Mouse (Mus musculus) mesoderm, embryonic 11.5 days (tissue): ENCODE measurements around the gene Tnfrsf14.

ENCODE experiments used
- DNase-seq: peaks from one replicate; pipeline ENCODE4 v3.0.0-alpha.2; 2012; ENCODE audit warnings: low read depth, low spot score

Tnfrsf14 gene

DNA sequence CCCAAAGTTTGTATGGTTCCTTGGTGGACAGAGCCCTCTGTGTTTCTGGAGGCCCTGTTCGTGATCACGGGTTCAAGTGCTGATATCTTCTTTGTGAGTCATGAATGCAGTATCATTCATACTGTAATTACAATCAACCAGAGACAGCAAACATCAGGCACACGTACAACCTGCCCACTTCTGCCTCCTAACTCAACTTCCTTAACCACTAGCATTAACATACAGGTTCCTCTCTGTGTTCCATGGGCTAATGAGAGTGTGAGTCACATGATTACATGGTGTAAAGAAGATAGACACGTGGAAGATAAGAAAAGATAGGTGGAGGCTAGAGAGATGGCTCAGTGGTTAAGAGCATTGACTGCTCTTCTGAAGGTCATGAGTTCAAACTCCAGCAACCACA, 11.7 kb downstream of the Tnfrsf14 start:
- DNase-seq, result no peak

DNA sequence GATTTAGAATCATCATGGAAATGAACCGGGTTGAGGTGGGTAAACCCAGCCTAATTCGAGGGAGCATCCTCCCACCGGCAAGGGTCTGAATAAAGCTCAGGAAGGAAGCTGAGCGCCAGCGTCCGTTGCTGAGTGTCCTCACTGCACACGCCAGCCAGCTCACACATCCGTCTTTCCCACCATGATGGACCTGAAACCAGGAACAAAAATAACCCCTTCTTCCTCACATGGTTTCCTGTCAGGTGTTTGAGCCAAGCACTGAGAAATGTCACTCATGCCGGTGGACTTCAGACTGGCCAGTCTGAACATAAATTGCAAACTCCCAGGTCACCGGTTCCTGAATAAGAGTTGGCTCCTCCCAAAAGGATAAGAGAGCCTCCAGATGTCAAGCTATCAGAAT, 13.1 kb downstream of the Tnfrsf14 start:
- no peak for DNase-seq

DNA sequence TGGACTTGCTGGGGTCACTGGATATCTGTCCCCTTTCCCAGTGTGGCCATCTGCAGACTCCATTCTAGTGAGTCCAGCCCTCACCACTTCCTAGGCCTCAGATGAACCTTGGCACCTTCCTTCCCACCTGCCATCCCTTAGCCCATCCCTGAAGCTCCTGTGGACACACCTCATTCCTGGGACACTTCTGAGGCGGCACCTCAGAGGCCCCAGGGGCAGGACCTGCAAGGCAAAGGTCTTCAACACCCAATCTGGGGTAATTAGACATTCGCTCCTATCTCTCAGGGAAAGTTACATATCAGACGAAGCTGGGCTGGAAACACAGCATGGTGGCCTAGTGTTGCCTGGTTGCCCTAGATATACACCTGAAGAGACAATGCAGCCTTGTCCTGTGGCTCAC, 13.7 kb downstream of the Tnfrsf14 start:
- DNase-seq, result no peak

DNA sequence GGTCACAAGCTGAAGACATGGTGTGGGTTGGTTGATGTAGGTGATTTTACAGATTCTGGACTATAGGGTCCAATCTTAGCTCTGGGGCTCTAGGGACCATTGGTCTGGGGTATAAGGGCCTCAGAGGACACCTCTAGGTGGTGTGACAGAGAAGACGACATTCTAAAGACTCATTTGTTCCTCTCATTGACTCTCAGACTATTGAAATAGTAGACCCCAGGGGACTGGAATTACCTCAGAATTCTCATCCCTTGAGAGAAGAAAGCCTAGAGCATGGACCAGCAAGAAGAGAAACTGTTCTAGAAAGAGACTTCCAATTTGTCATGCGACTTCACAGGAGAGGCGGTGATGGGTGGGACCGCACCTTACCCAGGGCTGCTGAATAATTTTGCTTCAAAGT, 14.1 kb downstream of the Tnfrsf14 start:
- no peak for DNase-seq

DNA sequence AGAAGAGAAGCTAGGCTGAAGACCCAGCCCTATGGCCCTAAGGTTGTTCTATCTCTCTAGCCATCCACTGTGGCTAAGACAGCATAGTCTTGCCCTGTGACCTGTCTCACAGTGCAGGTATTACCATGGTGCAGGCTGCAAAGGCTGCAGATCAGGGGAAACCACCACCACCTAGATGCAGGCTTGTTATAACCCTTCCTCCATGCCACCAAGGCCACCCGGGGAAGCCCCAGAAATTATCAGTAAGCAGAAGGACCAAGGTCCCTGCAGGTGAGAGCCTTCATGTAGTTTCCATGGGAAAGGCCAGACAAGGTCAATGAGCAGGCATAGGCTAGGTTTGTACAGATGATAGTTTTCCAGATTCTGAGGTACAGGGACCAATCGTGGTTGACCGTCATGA, 14.5 kb downstream of the Tnfrsf14 start:
- no peak for DNase-seq

DNA sequence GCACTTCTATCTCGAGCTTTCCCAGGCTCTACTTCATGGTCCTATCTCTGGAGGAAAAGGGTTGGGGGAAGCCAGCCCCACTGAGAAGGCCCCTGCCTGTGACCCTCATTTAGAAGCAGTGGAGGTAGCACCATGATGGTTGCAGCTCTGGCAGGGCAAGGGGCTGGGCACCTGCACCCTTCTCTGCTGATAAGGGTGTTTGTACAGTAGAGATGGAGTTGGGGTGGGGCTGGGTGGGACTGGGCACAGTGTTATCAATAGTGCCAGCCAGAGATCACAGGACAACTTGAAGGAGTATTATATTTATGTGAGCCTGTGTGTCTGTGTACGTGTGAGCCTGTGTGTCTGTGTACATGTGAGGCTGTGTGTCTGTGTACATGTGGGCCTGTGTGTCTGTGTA, 16.7 kb downstream of the Tnfrsf14 start:
- DNase-seq, result no peak

DNA sequence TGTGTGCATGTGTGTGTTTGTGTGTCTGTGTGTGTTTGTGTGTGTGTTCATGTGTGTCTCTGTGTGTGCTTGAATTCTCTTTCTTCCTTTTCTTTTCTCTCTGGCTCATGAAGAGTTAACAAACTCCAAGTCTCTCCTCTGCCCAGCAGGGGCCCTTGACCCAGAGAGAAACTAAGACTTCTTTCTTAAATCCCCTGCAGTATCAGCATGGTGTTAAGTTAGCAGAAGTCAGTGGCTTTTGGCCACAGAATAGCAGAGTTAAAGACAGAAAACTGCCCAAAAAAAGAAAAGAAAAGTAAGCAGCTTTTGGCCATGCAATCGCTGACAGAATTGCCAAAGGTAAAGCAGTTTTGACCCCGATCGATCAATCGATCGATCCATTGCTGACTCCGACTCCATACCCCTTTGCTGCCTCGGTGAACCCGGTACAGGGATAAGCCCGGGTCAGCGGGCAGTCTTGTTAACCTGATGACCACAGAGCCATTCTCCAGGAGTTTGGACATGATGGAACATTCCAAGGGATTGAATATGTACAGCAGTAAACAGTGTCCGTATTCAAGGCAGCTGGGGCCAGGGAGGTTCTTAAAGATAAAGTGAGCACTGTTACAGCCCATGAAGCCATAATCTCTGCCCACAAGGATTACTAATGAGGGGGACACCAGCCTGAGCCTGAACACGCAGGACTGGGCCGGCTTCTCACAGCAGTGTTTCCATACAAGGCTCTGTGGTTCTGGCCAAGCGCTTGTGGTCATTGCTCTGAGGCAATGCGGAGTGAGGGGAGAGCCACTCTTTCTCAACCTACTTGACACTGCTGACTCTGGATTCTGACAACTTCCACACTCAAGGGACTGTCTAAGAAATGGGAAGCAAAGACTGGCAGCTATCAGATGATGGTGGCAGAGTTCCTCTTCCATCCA, 17.5 kb downstream of the Tnfrsf14 start:
- no peak for DNase-seq

DNA sequence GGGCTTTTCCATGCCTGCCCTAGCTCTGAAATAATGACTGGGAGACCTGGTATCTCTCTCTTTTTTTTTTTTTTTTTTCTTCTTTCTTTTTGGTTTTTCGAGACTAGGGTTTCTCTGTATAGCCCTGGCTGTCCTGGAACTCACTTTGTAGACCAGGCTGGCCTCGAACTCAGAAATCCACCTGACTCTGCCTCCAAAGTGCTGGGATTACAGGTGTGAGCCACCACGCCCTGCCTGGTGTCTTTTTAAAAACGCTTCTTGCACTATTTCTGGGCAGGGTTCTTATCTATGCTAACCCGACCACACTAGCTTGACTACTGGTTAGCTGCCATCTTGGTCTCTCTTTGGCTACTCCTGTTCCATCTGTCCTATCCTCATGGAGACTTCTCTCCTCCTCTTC, 19.9 kb downstream of the Tnfrsf14 start:
- no peak for DNase-seq

DNA sequence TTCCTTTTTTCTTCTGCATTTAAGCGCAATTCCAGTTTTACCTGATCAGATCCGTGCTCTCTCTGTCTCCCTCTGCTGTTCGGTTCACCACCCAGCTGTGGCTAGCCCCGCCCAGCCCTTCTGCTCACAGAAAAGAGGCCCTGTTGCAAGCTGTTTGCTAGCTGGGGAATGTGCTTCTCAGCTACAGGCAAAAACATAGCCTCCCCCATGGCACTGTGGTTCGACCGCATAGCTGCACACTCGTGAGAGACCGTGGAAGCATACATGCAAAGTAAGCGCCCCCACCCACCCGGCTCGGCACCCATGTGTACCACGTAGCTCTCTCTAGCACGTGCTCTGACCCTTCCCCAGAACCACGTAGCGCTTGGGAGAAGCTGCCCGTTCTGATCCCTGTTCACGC, 20.5 kb downstream of the Tnfrsf14 start:
- DNase-seq, result peak; percentile 73

DNA sequence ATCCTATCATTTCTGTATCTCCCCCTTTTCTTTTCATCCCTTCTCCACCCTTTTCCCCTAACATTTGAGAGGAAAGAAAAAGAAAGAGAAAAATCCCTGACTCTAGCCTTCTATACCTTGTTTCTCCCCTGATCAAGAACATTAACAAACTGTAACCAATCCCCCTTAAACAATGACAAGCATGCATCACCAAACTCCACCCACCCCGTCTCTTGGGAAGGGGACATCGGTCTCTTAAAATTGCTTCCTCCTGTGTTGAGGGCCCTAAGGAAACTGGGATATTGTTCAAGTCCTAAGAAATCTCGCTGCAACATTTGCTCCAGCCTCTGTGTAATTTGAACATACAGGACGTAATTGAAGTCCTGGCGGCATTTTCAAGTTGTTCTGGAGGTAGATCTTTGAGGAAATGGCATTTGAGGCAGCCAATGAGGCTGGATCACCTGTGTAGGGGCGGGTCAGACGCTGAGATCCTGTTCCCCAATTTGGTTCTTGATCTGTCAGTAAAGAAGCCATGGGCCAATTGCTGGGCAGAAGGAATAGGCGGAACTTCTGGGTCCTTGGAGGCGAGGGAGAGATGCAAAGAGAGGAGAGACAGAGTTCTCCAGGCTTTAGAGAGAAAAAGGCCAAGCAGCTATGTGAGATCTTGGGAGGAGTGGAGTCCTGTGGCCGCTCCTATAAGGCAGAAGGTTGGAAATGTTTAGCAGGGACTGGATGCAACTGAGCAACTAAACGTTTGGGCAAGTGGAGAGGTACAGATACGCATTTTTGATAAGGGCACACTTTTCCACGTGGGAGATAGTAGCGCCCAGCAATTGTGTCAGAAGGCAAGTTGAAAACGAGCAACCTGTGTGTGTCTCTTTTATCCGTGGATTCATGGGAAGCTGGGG, 23.9 kb downstream of the Tnfrsf14 start:
- peak; percentile 87 for DNase-seq

DNA sequence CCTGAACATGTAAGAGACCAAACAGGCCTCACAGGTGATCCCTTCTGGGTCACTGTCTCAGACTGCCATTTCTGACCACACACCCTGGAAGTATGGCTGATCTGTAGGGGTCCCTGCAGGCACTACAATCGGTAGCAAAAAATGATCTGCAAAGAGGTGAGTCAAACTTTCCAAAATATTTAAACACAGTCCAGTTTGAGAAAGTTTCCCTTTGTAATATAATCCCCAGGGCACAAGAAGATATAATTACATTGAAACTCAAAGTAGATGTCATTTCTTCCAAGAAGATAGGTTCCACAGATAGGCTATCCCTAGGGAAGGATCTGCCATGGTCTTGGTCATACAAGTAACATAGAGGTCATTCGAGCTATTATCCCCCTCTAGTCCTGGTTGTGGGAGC, 26.0 kb downstream of the Tnfrsf14 start:
- DNase-seq, result no peak

DNA sequence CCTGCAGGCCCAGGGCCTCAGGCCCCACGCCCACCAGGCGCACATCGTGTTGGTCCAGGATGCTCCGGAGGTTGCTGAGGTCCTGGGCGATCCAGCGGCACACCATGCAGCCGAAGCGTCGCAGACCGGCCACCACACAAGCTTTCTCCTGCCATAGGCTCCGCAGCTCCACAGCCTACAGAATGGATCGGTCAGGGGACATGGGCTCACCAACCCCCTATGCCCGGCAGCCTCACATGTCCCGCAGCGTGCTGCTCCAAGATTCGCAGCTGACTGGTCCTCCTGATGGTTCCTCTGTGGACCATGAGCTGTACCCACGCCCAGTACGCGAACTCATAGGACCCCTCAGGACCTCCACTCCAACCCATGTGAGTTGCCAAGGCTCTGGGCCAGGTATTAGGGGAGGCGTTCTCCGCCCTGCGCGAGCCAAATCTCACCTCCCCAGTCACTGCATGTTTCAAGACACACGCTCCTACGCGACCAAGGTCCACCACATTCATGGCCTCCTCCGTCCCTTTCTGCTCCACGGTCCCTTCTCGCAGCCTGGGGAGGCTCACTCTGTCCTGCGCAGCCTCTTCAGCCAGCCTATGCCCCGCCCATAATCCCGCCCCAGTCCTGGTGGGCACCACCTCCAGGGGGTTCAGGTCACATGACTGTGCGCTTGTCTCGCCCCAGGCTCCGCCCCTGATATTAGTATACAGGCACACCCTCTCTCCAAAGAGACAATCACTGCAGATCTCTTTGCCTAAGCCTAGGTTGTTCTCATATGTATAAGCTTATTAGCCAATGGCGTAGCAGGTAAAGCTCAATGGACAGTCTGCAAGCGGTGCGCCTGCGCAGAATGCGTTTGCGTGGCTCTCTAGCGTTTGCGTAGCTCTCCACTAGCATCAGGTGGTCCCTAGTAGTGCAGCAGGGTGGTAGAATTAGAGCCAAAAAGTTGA, 29.6 kb downstream of the Tnfrsf14 start, which contains the start of gene Fam213b:
Fam213b (minus strand) TSS at position 630 of the 941 bp plus-strand sequence.
- DNase-seq, result peak; percentile 94

DNA sequence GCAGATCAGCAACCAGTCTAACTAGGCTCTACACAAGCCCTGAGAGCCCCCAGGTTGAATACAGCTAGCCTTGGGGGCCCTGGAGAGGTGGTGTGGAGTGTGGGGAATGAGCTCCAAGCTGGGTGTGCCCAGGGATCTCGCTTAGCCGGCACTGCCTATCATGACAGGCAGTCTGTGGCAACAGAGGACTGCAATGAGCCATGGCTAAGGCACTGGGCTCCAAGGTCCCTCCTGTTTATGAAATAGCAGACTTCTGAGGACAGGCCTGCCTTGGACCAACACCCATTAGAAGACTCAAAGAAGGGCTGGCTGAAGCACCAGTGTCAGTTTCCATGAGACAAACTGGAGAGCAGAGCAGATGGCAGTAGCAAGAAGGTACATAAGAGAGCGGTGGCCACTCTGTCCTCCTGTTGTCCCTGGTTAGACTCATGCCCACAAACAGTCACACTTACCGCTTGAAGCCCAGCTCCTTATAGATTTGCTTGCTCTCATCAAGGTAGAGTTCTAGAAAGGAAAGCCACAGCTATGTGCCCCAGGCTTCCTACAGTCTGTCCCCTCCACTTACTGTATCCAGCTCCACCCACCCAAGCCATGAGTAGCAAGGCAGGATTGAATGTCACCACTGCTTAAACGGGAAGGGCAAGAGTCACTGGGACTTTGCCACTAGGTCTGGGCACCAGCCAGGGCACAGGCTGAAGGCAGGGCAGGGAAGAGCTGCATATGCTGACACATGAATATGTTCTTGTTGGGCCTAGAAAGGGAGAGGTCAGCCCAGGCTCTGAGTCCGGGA, 30.5 kb downstream of the Tnfrsf14 start:
- DNase-seq, result no peak

DNA sequence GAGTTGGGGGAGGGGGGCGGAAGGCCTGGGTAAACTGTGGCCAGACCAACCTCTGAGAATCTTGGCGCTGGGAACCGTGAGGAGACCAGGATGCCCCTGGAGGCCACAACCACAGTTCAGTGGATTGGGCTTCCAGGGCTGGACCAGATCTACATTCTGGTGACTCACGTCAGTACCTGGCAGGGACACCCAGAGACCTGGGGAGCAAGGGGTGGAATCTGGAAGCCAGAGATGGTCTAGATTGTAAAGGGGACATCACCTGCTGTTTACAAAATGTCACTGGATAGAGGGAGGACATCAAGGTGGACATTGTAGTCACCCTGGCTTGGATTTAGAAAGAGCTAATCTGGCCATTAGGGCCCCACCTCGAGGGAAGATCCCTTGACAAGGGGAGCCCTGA, 32.8 kb downstream of the Tnfrsf14 start:
- no peak for DNase-seq

DNA sequence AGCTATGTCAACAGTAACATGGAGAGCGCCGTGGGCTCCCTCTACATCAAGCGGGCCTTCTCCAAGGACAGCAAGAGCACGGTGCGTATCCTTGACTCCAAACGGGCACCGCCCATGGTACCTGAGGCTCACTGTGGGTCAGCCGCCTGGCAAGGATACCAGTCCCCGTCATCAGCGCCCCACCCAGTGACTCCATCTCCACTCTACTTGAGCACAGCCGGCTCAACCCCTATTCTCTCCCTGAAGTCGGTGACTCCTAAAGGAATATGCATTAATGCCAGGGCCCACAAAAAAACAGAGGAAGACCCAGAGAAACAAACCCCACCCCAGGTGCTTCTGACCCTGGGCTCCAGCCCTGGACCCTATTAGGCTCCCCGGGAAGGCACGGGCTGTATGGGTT, 37.5 kb downstream of the Tnfrsf14 start:
- no peak for DNase-seq

DNA sequence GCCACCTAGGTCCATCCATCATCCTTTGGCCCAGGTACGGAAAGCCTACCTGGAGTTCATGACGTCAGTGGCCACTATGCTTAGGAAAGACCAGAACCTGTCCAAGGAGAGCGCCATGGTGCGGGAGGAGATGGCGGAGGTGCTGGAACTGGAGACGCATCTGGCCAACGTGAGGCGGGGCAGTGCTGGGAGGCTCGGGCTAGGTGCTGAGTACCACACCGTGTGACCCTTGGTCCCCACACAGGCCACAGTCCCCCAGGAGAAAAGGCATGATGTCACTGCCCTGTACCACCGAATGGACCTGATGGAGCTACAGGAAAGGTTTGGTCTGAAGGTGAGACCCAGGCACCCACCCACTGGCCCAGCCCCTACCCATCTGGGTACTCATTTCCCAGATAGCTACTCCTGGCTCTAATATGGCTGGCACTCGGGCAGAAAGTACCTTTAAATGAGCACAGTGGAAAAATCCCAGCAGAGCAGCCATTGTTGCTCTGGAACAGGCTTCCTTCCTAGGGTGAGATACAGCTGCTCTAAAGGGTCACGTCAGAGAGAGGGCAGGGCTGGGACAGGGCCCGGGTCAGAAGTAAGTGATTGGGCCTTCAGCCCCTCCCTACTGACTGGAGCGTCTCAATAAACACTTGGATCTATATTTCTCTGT, 40.6 kb downstream of the Tnfrsf14 start:
- no peak for DNase-seq

DNA sequence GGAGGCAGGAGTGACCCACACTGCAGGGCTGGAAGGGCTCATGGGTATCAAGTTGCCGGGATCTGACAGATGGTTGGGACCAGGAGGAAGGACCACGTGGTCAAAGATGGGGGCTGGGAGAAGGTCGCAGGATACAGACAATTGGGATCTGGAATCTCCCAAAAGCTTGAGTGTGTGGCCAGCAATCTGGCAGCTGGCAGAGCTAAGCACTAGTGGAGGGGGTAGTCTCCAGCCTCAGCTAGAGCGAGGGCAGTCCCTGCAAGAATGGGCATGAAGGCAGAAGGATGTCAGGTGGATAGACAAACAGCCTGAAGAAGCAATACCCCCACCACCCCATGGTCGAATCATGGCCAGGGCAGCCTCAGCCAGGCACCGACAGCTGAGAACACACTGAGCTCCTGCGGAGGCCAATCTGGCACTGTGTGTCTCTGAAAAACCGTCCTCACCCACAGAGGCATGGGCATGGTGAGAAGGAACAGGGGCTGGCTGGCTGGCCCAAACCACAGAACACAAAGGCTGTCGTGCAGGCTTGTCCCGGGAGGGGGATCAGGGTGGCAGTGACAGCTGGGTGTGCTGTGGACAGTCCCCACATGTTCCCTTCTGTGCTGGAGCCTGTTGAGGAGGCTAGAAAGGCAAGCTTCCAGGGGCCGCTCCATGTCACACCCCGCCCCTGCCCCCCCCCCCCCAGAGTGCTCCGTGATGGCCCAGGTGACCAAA, 41.3 kb downstream of the Tnfrsf14 start:
- no peak for DNase-seq

DNA sequence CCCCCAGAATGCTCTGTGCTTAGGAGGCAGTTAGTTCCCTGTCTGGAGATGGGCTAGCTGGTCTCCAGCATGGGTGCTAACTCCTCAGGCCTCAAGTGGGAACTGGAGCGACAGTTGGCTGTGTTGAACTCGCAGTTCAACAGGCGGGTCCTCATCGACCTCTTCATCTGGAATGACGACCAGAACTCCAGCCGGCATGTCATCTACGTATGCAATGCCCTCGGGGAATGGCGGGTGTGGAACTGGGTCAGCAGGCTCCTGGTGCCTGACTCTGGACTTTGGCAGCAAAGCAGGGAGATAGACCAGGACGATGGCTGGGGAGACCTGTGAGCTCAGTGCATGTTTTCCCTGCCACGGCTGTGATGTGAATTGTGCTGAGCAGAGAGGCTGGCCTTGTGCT, 42.9 kb downstream of the Tnfrsf14 start:
- no peak for DNase-seq

DNA sequence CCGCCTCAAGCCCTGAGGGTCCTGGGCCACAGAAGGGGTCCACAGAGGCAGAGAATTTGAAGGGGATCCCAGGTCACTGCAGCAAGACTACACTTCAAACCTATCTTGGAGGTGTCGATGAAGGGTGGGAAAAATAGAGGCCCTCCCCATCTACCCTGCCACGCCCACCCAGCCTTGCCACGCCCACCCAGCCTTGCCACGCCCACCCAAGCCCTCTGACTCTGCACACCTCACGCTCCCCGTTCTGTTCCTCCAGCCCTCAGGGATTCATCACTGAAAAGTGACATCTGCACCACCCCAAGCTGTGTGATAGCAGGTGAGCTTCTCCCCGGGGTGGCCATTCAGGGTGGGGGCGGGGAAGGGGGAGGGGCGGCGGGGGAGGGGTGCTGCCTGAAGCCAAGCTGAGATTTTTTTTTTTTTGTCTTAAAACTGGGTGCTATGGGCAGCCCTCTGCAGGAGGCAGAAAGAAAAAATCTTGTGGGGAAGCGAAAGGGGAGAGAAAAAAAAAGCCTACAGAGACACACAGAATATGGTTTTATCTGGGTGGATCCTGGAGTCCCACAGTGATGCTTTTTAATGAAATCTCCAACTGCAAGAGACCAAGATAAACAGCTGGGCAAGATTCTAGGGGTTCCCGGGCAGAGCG, 46.2 kb downstream of the Tnfrsf14 start:
- no peak for DNase-seq
